Mouse (Mus musculus) small intestine, adult 2 months (tissue): ENCODE data around the gene Tlr5. TPM values are rescaled to one million over a fixed set of nuclear protein-coding genes. Genes with fewer than 3 reads are reported as not detected.
A peak's percentile ranks its signal among the peaks of the same experiment; 100 is the strongest.

ENCODE experiments used
- H3K27ac ChIP-seq: fragments of 200-500 bp; 2 replicates; pipeline ENCODE4 v1.5.1; 2012; ENCODE audit warnings: low read depth, low read length, control low read depth, inconsistent platforms; ENCODE audit not compliant: insufficient read depth
- H3K27me3 ChIP-seq: fragments of 200-500 bp; 2 replicates; pipeline ENCODE4 v1.6.1; 2012; ENCODE audit warnings: mild to moderate bottlenecking, moderate library complexity, low read length, inconsistent platforms; ENCODE audit not compliant: control insufficient read depth, insufficient read depth
- H3K36me3 ChIP-seq: fragments of 200-500 bp; 2 replicates; pipeline ENCODE4 v1.6.1; 2012; ENCODE audit warnings: mild to moderate bottlenecking, low read length, control low read depth, inconsistent platforms; ENCODE audit not compliant: control insufficient read depth, insufficient read depth
- H3K4me1 ChIP-seq: fragments of 200-500 bp; 2 replicates; pipeline ENCODE4 v1.6.1; 2012; ENCODE audit warnings: low read length, inconsistent platforms, mixed read lengths; ENCODE audit not compliant: control insufficient read depth, insufficient read depth, insufficient read length
- H3K4me3 ChIP-seq: fragments of 200-500 bp; 2 replicates; pipeline ENCODE4 v1.5.1; 2012; ENCODE audit warnings: low read depth, mild to moderate bottlenecking, control low read depth, inconsistent platforms, low read length, moderate library complexity
- CTCF ChIP-seq: fragments of 200-500 bp; IDR thresholded peaks from 2 replicates; pipeline ENCODE4 v1.5.1; 2012; ENCODE audit warnings: low read depth, mild to moderate bottlenecking, control low read depth, inconsistent platforms, low read length, moderate library complexity, mixed read lengths; ENCODE audit not compliant: insufficient replicate concordance, insufficient read length; ENCODE audit errors: extremely low read depth
- POLR2A ChIP-seq: fragments of 200-500 bp; IDR thresholded peaks from 2 replicates; pipeline ENCODE4 v1.6.1; 2012; ENCODE audit warnings: low read depth, mild to moderate bottlenecking, control low read depth, inconsistent platforms, low read length, moderate library complexity
- WGBS: fragments of 180-500 bp; shearing (Covaris S2); methylation state at CpG from one replicate; pipeline ENCODE4 v1.1.7; 2018; 5-methylcytosine and 5-hydroxymethylcytosine counted together
- polyA plus RNA-seq: library from polyadenylated mRNA; depleted of rRNA; stranded (reverse); fragments of >200 nt; gene quantifications from 2 replicates; pipeline ENCODE4 v1.2.3, GENCODE M21; 2012

Tlr5 gene
- polyA plus RNA-seq, 1 experiment, result 0.49 TPM

GRCm38 (mm10) chr1:182982995-182983394 lies 28.4 kb downstream of the Tlr5 start:
- Histone ChIP-seq H3K36me3 (no peaks in the 10 kb centered on the region), H3K4me1 (peaks cover 7% of the 10 kb centered on the region), H3K4me3 (peak overlapping the region; percentile 7), H3K27me3 (0 out of 2 replicates have a peak, but pooled peaks cover 3% of the 10 kb centered on the region), H3K27ac (peak overlapping the region; percentile 25; the same call in 1 of the 2 replicates)
- under 1% methylated on average over 13 of the region's 15 CpGs for whole genome bisulfite sequencing
- TF ChIP-seq POLR2A (no peak), CTCF (peak; percentile 68)

DNA sequence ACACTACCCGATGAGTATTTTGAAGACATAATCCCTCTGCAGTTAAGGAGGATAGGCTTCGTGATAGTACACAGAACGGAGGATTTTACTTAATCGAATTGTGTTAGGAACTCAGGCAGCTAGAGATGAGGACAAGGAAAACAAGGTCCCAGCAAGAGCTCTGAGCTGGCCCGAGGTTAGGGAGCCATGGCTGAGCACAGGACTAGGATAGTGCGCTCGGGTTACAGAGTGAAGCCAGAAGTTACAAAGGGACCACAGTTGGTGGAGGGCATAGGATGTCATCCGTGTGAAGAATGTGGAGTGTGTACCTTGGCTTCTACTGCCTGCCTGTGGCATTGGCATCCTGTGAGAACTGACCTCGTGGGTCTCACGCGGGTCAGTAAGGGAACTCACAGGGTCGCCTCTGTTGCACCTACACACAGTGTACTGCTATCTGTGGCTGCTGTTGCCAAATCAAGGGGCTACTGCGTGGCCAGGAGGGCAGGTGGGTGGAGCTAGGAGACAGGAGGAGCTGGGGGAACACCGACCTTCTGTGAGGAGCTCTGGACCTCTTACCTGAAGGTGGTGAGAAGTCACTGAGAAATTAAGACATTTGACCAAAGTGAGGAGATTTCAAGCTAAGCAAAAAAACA lies 29.0 kb downstream of the Tlr5 start:
- H3K27ac ChIP-seq, result peak overlapping the region; percentile 25; the same call in 1 of the 2 replicates
- no peaks in the 10 kb centered on the region for H3K36me3 ChIP-seq
- H3K4me1 ChIP-seq, result peaks cover 7% of the 10 kb centered on the region
- 35% methylated on average over 14 of the region's 14 CpGs for WGBS
- H3K27me3 ChIP-seq, result 0 out of 2 replicates have a peak, but pooled peaks cover 3% of the 10 kb centered on the region
- TF ChIP-seq CTCF (no peak), POLR2A (no peak)
- no peak overlapping the region for H3K4me3 ChIP-seq

DNA sequence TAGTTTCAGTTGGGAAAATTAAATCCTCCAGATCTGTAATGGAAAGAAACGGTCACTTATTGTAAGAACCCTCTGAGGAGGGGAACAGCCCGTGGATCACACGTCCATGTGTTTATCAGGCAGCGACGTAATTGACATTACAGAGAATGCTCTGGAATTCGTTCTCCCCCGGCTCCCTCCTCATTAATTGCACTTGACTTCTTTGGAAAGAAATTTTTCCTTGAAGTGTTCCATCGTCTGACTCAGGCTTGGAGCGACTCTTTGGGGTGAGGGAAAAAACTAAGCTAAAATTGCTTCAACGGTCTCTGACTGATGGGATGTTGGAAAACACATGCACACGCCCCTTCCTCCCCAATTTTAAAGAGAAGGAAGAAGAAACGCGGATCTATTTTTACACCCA lies 31.7 kb downstream of the Tlr5 start:
- Histone ChIP-seq H3K27ac (peak overlapping the region; percentile 21), H3K4me3 (no peak overlapping the region), H3K27me3 (0 out of 2 replicates have a peak, but pooled peaks cover 3% of the 10 kb centered on the region), H3K36me3 (no peaks in the 10 kb centered on the region), H3K4me1 (peaks cover 7% of the 10 kb centered on the region)
- WGBS, result 50% methylated on average over 13 of the region's 13 CpGs
- TF ChIP-seq CTCF (no peak), POLR2A (no peak)

DNA sequence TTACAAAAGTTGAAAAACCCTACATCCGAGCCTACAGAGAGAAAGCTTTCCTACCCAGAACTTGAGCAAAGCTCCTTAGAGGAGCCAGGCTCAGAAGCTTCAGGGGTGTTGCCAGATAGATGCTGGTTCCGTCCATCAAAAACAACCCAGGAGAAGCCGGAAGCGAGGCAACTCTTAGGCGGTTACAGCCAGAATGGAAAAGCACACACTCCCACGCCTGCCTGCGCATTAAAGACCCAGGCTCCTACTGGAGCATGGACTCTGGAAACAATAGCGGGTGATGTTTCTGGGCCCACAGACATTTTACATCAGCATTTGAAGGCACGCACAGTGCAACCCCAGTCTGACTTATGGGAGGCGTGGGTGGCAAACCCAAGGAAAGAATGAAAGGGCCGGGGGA lies 32.2 kb downstream of the Tlr5 start:
- TF ChIP-seq CTCF (no peak), POLR2A (no peak)
- Histone ChIP-seq H3K27ac (peak overlapping the region; percentile 21), H3K36me3 (no peaks in the 10 kb centered on the region), H3K4me1 (peaks cover 7% of the 10 kb centered on the region), H3K27me3 (0 out of 2 replicates have a peak, but pooled peaks cover 3% of the 10 kb centered on the region), H3K4me3 (no peak overlapping the region)
- WGBS, result 79% methylated on average over 11 of the region's 11 CpGs

DNA sequence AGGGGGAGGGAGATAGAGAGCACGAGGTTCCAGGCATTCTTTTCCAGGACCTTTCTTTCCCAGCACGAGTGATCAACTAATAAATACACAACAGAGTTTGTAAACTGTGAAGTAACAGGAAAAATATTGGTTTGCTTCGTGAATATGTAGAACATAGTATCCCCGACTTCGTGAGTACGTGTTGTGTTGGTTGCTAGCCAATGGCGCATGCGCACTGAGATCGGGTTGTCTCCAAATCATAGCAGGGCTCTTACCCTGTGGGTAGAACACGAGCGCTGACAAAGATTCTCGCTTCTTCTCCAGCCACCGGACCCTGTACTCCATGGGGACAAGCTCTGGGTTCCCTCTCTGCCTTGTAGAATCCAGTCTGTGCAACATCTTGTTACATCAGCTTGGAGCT lies 33.2 kb downstream of the Tlr5 start:
- Histone ChIP-seq H3K4me1 (peaks cover 7% of the 10 kb centered on the region), H3K4me3 (no peak overlapping the region), H3K27ac (no peak overlapping the region), H3K36me3 (no peaks in the 10 kb centered on the region), H3K27me3 (0 out of 2 replicates have a peak, but pooled peaks cover 3% of the 10 kb centered on the region)
- 85% methylated on average over 13 of the region's 13 CpGs for WGBS
- TF ChIP-seq POLR2A (no peak), CTCF (no peak)

DNA sequence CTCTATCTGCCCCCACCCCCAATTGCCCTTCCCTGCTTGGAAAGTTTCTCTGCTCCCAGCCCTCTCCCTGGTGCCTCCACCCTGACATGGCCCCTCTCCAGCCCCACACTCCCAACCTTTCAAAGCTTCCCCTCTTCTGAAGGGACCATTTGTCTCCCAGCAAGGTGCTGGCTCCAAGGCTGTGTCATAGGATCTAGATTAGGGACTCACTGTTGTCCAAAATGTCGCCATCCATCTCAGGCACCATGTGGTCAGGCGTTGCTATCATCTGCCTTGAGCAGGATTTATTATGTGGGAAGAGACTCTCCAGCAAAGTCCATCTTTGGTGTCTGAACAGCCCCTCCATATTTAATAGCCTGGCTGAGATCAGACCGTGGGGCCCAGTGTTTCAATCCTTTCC lies 34.1 kb downstream of the Tlr5 start:
- WGBS, result 70% methylated on average over 3 of the region's 3 CpGs
- no peak overlapping the region for H3K27ac ChIP-seq

GRCm38 (mm10) chr1:182990092-182990762 lies 35.6 kb downstream of the Tlr5 start:
- no peak for TF ChIP-seq POLR2A
- no peak for TF ChIP-seq CTCF
- no peaks in the 10 kb centered on the region for H3K4me1 ChIP-seq
- H3K27me3 ChIP-seq, result no peaks in the 10 kb centered on the region
- WGBS, result 75% methylated on average over 14 of the region's 14 CpGs
- no peak overlapping the region for H3K27ac ChIP-seq
- no peak overlapping the region for H3K4me3 ChIP-seq
- no peaks in the 10 kb centered on the region for H3K36me3 ChIP-seq

More for the DNA sequence above, 34.1 kb downstream of the Tlr5 start:
- peaks cover 1% of the 10 kb centered on the region; the same call in 1 of the 2 replicates for H3K4me1 ChIP-seq
- 0 out of 2 replicates have a peak, but pooled peaks cover under 1% of the 10 kb centered on the region for H3K27me3 ChIP-seq
- no peak overlapping the region for H3K4me3 ChIP-seq
- TF ChIP-seq CTCF (no peak), POLR2A (no peak)
- H3K36me3 ChIP-seq, result no peaks in the 10 kb centered on the region
